Mouse (Mus musculus): ENCODE measurements at regions not wholly inside any gene's neighbourhood (a gene's known extent, or its start where the extent isn't known, plus 50 kb on each side); places are given as distances from the start of the nearest gene placed in this dataset.

- no peak overlapping the region for H3K4me3 ChIP-seq (ENCODE audit: low read depth, low read length)
- no peak overlapping the region for H3K27ac ChIP-seq (ENCODE audit: low read depth, low read length)
- no peaks in the 10 kb centered on the region for H3K9me3 ChIP-seq (ENCODE audit: control insufficient read depth, low read length)
- ATAC-seq (ENCODE audit: low FRiP score) (no peak), DNase-seq (ENCODE audit: low spot score, missing footprints) (no peak)
- no peak overlapping the region for H3K9ac ChIP-seq (ENCODE audit: low read length)
- no peaks in the 10 kb centered on the region for H3K27me3 ChIP-seq (ENCODE audit: control insufficient read depth, insufficient read depth, low read length)
- no peaks in the 10 kb centered on the region for H3K4me1 ChIP-seq (ENCODE audit: control insufficient read depth, insufficient read depth, low read length)
- no peaks in the 10 kb centered on the region for H3K36me3 ChIP-seq (ENCODE audit: control insufficient read depth, insufficient read depth, low read length)
- no peak overlapping the region for H3K4me2 ChIP-seq
- WGBS, result 92% methylated on average over 2 of the region's 2 CpGs
Measured at GRCm38 (mm10) chr15:63526820-63527219, 318.2 kb downstream of the Gsdmc2 start.

- WGBS, result 77% methylated on average over 3 of the region's 3 CpGs
- ATAC-seq (ENCODE audit: low FRiP score) (no peak), DNase-seq (ENCODE audit: low spot score, missing footprints) (no peak)
- Histone ChIP-seq H3K4me2 (no peak overlapping the region), H3K9ac (ENCODE audit: low read length) (no peak overlapping the region), H3K9me3 (ENCODE audit: control insufficient read depth, low read length) (no peaks in the 10 kb centered on the region), H3K27ac (ENCODE audit: low read depth, low read length) (no peak overlapping the region), H3K4me1 (ENCODE audit: control insufficient read depth, insufficient read depth, low read length) (no peaks in the 10 kb centered on the region), H3K4me3 (ENCODE audit: low read depth, low read length) (no peak overlapping the region), H3K36me3 (ENCODE audit: control insufficient read depth, insufficient read depth, low read length) (no peaks in the 10 kb centered on the region), H3K27me3 (ENCODE audit: control insufficient read depth, insufficient read depth, low read length) (no peaks in the 10 kb centered on the region)
Measured at GRCm38 (mm10) chr15:63517301-63517700, 327.7 kb downstream of the Gsdmc2 start.

GRCm38 (mm10) chr15:63500453-63500852 lies 344.5 kb downstream of the Gsdmc2 start:
- ATAC-seq (ENCODE audit: low FRiP score) (no peak), DNase-seq (ENCODE audit: low spot score, missing footprints) (no peak)
- no peak overlapping the region for H3K9ac ChIP-seq (ENCODE audit: low read length)
- H3K4me3 ChIP-seq (ENCODE audit: low read depth, low read length), result no peak overlapping the region
- H3K4me2 ChIP-seq, result no peak overlapping the region
- H3K9me3 ChIP-seq (ENCODE audit: control insufficient read depth, low read length), result no peaks in the 10 kb centered on the region
- no peak overlapping the region for H3K27ac ChIP-seq (ENCODE audit: low read depth, low read length)
- WGBS, result 26% methylated on average over 1 of the region's 1 CpGs
- no peaks in the 10 kb centered on the region for H3K27me3 ChIP-seq (ENCODE audit: control insufficient read depth, insufficient read depth, low read length)
- no peaks in the 10 kb centered on the region for H3K36me3 ChIP-seq (ENCODE audit: control insufficient read depth, insufficient read depth, low read length)
- H3K4me1 ChIP-seq (ENCODE audit: control insufficient read depth, insufficient read depth, low read length), result no peaks in the 10 kb centered on the region

GRCm38 (mm10) chr15:63498483-63498882 lies 346.5 kb downstream of the Gsdmc2 start:
- Histone ChIP-seq H3K9ac (ENCODE audit: low read length) (no peak overlapping the region), H3K4me2 (no peak overlapping the region), H3K36me3 (ENCODE audit: control insufficient read depth, insufficient read depth, low read length) (no peaks in the 10 kb centered on the region), H3K27ac (ENCODE audit: low read depth, low read length) (no peak overlapping the region), H3K27me3 (ENCODE audit: control insufficient read depth, insufficient read depth, low read length) (no peaks in the 10 kb centered on the region), H3K4me3 (ENCODE audit: low read depth, low read length) (no peak overlapping the region), H3K4me1 (ENCODE audit: control insufficient read depth, insufficient read depth, low read length) (no peaks in the 10 kb centered on the region), H3K9me3 (ENCODE audit: control insufficient read depth, low read length) (no peaks in the 10 kb centered on the region)
- DNase-seq (ENCODE audit: low spot score, missing footprints) (no peak), ATAC-seq (ENCODE audit: low FRiP score) (no peak)
- WGBS, result 85% methylated on average over 3 of the region's 3 CpGs

GRCm38 (mm10) chr15:63497207-63497606 lies 347.8 kb downstream of the Gsdmc2 start:
- Histone ChIP-seq H3K27me3 (ENCODE audit: control insufficient read depth, insufficient read depth, low read length) (no peaks in the 10 kb centered on the region), H3K9me3 (ENCODE audit: control insufficient read depth, low read length) (no peaks in the 10 kb centered on the region), H3K9ac (ENCODE audit: low read length) (no peak overlapping the region), H3K36me3 (ENCODE audit: control insufficient read depth, insufficient read depth, low read length) (no peaks in the 10 kb centered on the region), H3K4me1 (ENCODE audit: control insufficient read depth, insufficient read depth, low read length) (no peaks in the 10 kb centered on the region), H3K27ac (ENCODE audit: low read depth, low read length) (no peak overlapping the region), H3K4me2 (no peak overlapping the region), H3K4me3 (ENCODE audit: low read depth, low read length) (no peak overlapping the region)
- WGBS, result 84% methylated on average over 3 of the region's 3 CpGs
- ATAC-seq (ENCODE audit: low FRiP score), result no peak
- DNase-seq (ENCODE audit: low spot score, missing footprints), result no peak

- Histone ChIP-seq H3K9me3 (ENCODE audit: control insufficient read depth, low read length) (no peaks in the 10 kb centered on the region), H3K27me3 (ENCODE audit: control insufficient read depth, insufficient read depth, low read length) (no peaks in the 10 kb centered on the region), H3K36me3 (ENCODE audit: control insufficient read depth, insufficient read depth, low read length) (no peaks in the 10 kb centered on the region), H3K27ac (ENCODE audit: low read depth, low read length) (no peak overlapping the region), H3K4me1 (ENCODE audit: control insufficient read depth, insufficient read depth, low read length) (no peaks in the 10 kb centered on the region), H3K4me2 (no peak overlapping the region), H3K4me3 (ENCODE audit: low read depth, low read length) (no peak overlapping the region), H3K9ac (ENCODE audit: low read length) (no peak overlapping the region)
- ATAC-seq (ENCODE audit: low FRiP score) (no peak), DNase-seq (ENCODE audit: low spot score, missing footprints) (no peak)
- 76% methylated on average over 5 of the region's 5 CpGs for whole genome bisulfite sequencing
Measured at GRCm38 (mm10) chr15:63484910-63485309, 360.1 kb downstream of the Gsdmc2 start.

- Histone ChIP-seq H3K4me1 (ENCODE audit: control insufficient read depth, insufficient read depth, low read length) (no peaks in the 10 kb centered on the region), H3K27ac (ENCODE audit: low read depth, low read length) (no peak overlapping the region), H3K27me3 (ENCODE audit: control insufficient read depth, insufficient read depth, low read length) (no peaks in the 10 kb centered on the region), H3K4me2 (no peak overlapping the region), H3K9me3 (ENCODE audit: control insufficient read depth, low read length) (no peaks in the 10 kb centered on the region), H3K36me3 (ENCODE audit: control insufficient read depth, insufficient read depth, low read length) (no peaks in the 10 kb centered on the region), H3K4me3 (ENCODE audit: low read depth, low read length) (no peak overlapping the region), H3K9ac (ENCODE audit: low read length) (no peak overlapping the region)
- WGBS, result 37% methylated on average over 4 of the region's 4 CpGs
- DNase-seq (ENCODE audit: low spot score, missing footprints) (no peak), ATAC-seq (ENCODE audit: low FRiP score) (no peak)
Measured at GRCm38 (mm10) chr15:63484217-63484887, 360.6 kb downstream of the Gsdmc2 start.

- Histone ChIP-seq H3K4me1 (ENCODE audit: control insufficient read depth, insufficient read depth, low read length) (no peaks in the 10 kb centered on the region), H3K27me3 (ENCODE audit: control insufficient read depth, insufficient read depth, low read length) (no peaks in the 10 kb centered on the region), H3K9me3 (ENCODE audit: control insufficient read depth, low read length) (no peaks in the 10 kb centered on the region), H3K27ac (ENCODE audit: low read depth, low read length) (no peak overlapping the region), H3K36me3 (ENCODE audit: control insufficient read depth, insufficient read depth, low read length) (no peaks in the 10 kb centered on the region), H3K9ac (ENCODE audit: low read length) (no peak overlapping the region), H3K4me2 (no peak overlapping the region), H3K4me3 (ENCODE audit: low read depth, low read length) (no peak overlapping the region)
- ATAC-seq (ENCODE audit: low FRiP score) (no peak), DNase-seq (ENCODE audit: low spot score, missing footprints) (no peak)
- WGBS, result 62% methylated on average over 1 of the region's 1 CpGs
Measured at GRCm38 (mm10) chr15:63479270-63479805, 365.6 kb downstream of the Gsdmc2 start.

- no peak overlapping the region for H3K4me3 ChIP-seq (ENCODE audit: low read depth, low read length)
- no peaks in the 10 kb centered on the region for H3K4me1 ChIP-seq (ENCODE audit: control insufficient read depth, insufficient read depth, low read length)
- H3K27ac ChIP-seq (ENCODE audit: low read depth, low read length), result no peak overlapping the region
- no peak overlapping the region for H3K4me2 ChIP-seq
- ATAC-seq (ENCODE audit: low FRiP score), result no peak
- 76% methylated on average over 1 of the region's 1 CpGs for WGBS
- DNase-seq (ENCODE audit: low spot score, missing footprints), result peak; percentile 73
- H3K9ac ChIP-seq (ENCODE audit: low read length), result no peak overlapping the region
- H3K9me3 ChIP-seq (ENCODE audit: control insufficient read depth, low read length), result no peaks in the 10 kb centered on the region
- H3K27me3 ChIP-seq (ENCODE audit: control insufficient read depth, insufficient read depth, low read length), result no peaks in the 10 kb centered on the region
- H3K36me3 ChIP-seq (ENCODE audit: control insufficient read depth, insufficient read depth, low read length), result no peaks in the 10 kb centered on the region
Measured at GRCm38 (mm10) chr15:63466916-63467315, 378.1 kb downstream of the Gsdmc2 start.
